Mouse (Mus musculus) testis, adult 10 weeks (tissue): ENCODE results near the gene Gm49355. TPM values are rescaled to one million over a fixed set of nuclear protein-coding genes. Genes with fewer than 3 reads are reported as not detected.

Experiments used
- polyA plus RNA-seq: library from polyadenylated mRNA; stranded (reverse); fragments of 350-450 nt; fragmentation: Illumina TruSeq; extraction: RNeasy Lipid Tissue Mini Kit (QIAGEN cat#74804); gene quantifications from one replicate; pipeline ENCODE4 v1.2.3, GENCODE M21; 2014; ENCODE audit warnings: low read depth, low replicate concordance

Gene Gm49355
- polyA plus RNA-seq = 0.70 TPM

GRCm38 (mm10) chr14:12283641-12284040 is at the start of gene Gm49355:
Gene Gm49355, plus strand, starts transcription at chr14:12283976.

DNA sequence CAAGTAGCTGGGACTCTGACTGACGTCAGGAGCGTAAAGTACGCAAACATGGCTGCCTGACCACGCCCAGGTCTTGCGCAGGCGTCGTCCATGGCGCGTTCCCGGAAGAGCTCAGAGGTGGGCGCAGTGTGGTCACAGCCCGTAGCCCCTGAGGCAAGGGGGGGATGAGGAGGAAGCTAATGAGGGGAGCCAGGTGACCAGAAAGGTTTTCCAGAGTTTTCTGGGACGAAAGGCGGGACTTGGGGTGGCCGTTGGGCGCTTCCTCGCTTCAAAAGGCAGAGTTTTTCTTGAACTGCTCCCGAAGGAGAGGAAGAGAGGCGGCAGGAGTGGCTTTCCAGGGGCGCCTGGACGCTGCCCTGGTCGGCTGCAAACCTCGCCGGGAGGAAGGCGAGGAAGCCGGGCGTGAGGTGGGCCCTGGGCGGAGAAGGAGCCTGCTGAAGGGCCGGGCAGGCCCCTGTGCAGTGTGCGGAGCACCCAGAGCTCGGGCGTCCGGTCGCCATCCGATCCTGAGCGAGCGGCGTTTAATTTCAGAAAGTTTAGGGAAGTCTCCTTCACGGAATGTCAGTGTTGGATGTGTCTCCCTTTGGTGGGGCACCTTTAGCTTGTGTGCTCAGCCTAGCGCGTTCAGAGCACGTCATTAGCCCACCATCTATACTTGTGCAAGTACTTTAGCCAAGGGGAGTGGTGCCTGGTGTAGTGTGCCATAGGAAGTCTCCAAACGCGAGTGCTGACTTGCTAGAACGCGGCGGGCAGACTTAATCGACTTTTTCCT is 551 bp downstream of the Gm49355 start, which contains the start of gene 3830406C13Rik:
TSS of gene 3830406C13Rik (plus strand) at position 33 of the 772 bp plus-strand sequence.

GRCm38 (mm10) chr14:12348089-12348488 is 64.3 kb downstream of the Gm49355 start, which contains the start of gene Fezf2:
Gene Fezf2, minus strand, starts transcription at chr14:12348189.

Other genes with a start within 250 kb of the Gm49355 start
- gene 3830406C13Rik, start 197 bp downstream of the Gm49355 start, polyA plus RNA-seq = 284 TPM
- gene Fezf2, start 64.2 kb downstream of the Gm49355 start, polyA plus RNA-seq = not detected